Mouse (Mus musculus) midbrain, postnatal 0 days (tissue): ENCODE results near the gene Nit1. TPM values are rescaled to one million over a fixed set of nuclear protein-coding genes. Genes with fewer than 3 reads are reported as not detected.

Source experiments
- ATAC-seq: fragments of 200-750 bp; cut with Nextera tagmentation; 2 replicates; pipeline ENCODE4 v1.8.0; 2017; ENCODE audit warnings: moderate number of reproducible peaks, mild to moderate bottlenecking, moderate TSS enrichment, moderate library complexity; ENCODE audit not compliant: low FRiP score
- DNase-seq: peaks from one replicate; pipeline ENCODE4 v3.0.0-alpha.2; 2015; ENCODE audit warnings: low spot score
- H3K27ac ChIP-seq: fragments of 300-500 bp; sonication (generic); 2 replicates; pipeline ENCODE4 v1.5.1; 2014; ENCODE audit warnings: low read depth, mild to moderate bottlenecking, low read length, mixed read lengths
- H3K27me3 ChIP-seq: fragments of 300-500 bp; sonication (generic); 2 replicates; pipeline ENCODE4 v1.6.1; 2014; ENCODE audit warnings: low read length, control low read depth, mixed read lengths; ENCODE audit not compliant: insufficient read depth
- H3K36me3 ChIP-seq: fragments of 300-500 bp; sonication (generic); 2 replicates; pipeline ENCODE4 v1.6.1; 2014; ENCODE audit warnings: low read length, control low read depth, mixed read lengths; ENCODE audit not compliant: insufficient read depth
- H3K4me1 ChIP-seq: fragments of 300-500 bp; sonication (generic); 2 replicates; pipeline ENCODE4 v1.6.1; 2014; ENCODE audit warnings: mild to moderate bottlenecking, control low read depth, antibody characterized with exemption, low read length, mixed read lengths; ENCODE audit not compliant: insufficient read depth
- H3K4me2 ChIP-seq: fragments of 300-500 bp; sonication (generic); 2 replicates; pipeline ENCODE4 v1.6.1; 2014; ENCODE audit warnings: low read depth, mild to moderate bottlenecking, low read length, mixed read lengths; ENCODE audit not compliant: poor library complexity, severe bottlenecking
- H3K4me3 ChIP-seq: fragments of 300-500 bp; sonication (generic); 2 replicates; pipeline ENCODE4 v1.5.1; 2014; ENCODE audit warnings: low read depth, mild to moderate bottlenecking, low read length, moderate library complexity
- H3K9ac ChIP-seq: fragments of 300-500 bp; sonication (generic); replicated peaks from 2 replicates; pipeline ENCODE4 v1.6.1; 2014; ENCODE audit warnings: mild to moderate bottlenecking, low read length, moderate library complexity, mixed read lengths; ENCODE audit not compliant: poor library complexity, severe bottlenecking
- H3K9me3 ChIP-seq: fragments of 300-500 bp; sonication (generic); 2 replicates; pipeline ENCODE4 v1.6.1; 2016; ENCODE audit warnings: low read length, control low read depth
- CTCF ChIP-seq: IDR thresholded peaks from 2 replicates; pipeline ENCODE4 v1.5.1; 2016; ENCODE audit warnings: antibody characterized with exemption, mild to moderate bottlenecking
- WGBS: fragments of 180-500 bp; shearing (Covaris S2); extraction: QIAGEN DNeasy Blood & Tissue Kit; methylation state at CpG from one replicate; pipeline ENCODE4 v1.1.7; 2014; 5-methylcytosine and 5-hydroxymethylcytosine counted together
- polyA plus RNA-seq: library from polyadenylated mRNA; unstranded; fragments of >200 nt; fragmentation: Nextera tagmentation; extraction: Ambion mirVana; gene quantifications from 2 replicates; pipeline ENCODE4 v1.2.1, GENCODE M21; 2015
- total RNA-seq: library from RNA; depleted of rRNA; stranded (reverse); fragments of >200 nt; gene quantifications from 2 replicates; pipeline ENCODE4 v1.2.3, GENCODE M21; 2014; rRNA removed

Nit1 gene
- total and polyA plus RNA-seq, 2 experiments from 2014 or later = 44.0 to 45.2 TPM

DNA sequence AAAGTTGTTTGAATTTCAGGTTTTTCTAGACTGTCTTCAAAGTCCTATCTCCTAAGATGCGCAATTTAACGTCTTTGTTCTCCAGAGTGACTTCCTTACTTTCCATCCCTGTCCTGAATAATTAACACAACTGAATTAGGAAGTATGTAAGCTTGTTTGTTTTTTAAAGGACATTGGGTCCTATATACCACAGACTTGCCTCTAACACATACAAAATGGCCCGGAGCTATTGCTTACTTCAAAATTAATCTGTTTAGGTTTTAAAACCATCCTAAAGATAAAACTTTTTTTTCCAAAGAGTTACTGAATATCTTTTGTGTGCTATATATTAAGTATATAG, 50.4 kb downstream of the Nit1 start:
- ATAC-seq = peak; percentile 13; the same call in 1 of the 2 replicates
- H3K27ac ChIP-seq = peak overlapping the region; percentile 93
- 16% methylated on average over 3 of the region's 3 CpGs for WGBS

GRCm38 (mm10) chr1:171294298-171295062, 51.0 kb downstream of the Nit1 start, which contains the start of gene Ufc1:
Ufc1 (minus strand) TSS chr1:171295024.
- peak within 1 kb of the TSS; percentile 66 for H3K4me3 ChIP-seq
- DNase-seq = peak; percentile 95
- TF ChIP-seq CTCF = peak; percentile 58
- no peaks in the 10 kb centered on the region for H3K4me1 ChIP-seq
- WGBS = under 1% methylated on average over 42 of the region's 42 CpGs
- peak within 1 kb of the TSS; percentile 93 for H3K27ac ChIP-seq
- H3K9me3 ChIP-seq = no peaks in the 10 kb centered on the region
- H3K27me3 ChIP-seq = peaks cover 12% of the 10 kb centered on the region
- peak within 1 kb of the TSS; percentile 94 for H3K9ac ChIP-seq
- H3K36me3 ChIP-seq = no peaks in the 10 kb centered on the region
- peak; percentile 75 for ATAC-seq
- H3K4me2 ChIP-seq = peak within 1 kb of the TSS; percentile 68

More for the DNA sequence above, 50.4 kb downstream of the Nit1 start:
- Histone ChIP-seq H3K36me3 (no peaks in the 10 kb centered on the region), H3K9me3 (no peaks in the 10 kb centered on the region), H3K9ac (peak overlapping the region; percentile 94), H3K4me1 (no peaks in the 10 kb centered on the region), H3K4me3 (peak overlapping the region; percentile 66), H3K4me2 (peak overlapping the region; percentile 68), H3K27me3 (peaks cover 12% of the 10 kb centered on the region)
- DNase-seq = no peak
- no peak for TF ChIP-seq CTCF

DNA sequence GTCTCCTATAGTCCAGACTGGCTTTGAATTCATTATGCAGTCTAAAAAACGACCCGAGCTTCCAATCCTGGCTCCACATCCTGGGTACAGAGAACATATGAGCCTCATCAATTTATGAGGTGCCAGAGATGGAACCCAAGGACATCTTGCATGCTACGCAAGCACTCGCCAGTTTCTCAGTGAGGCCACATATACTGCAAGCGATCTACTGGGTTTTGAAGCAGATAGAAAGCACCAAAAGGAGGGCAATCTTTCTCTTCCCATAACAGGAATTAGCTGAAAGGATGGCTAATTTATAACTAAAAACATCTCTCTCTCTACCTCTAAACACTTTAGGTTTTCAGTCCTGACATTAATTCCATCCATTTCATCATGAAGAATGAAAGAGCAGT, 51.5 kb downstream of the Nit1 start:
- Histone ChIP-seq H3K9ac (peak overlapping the region; percentile 94), H3K27me3 (peaks cover 12% of the 10 kb centered on the region), H3K9me3 (no peaks in the 10 kb centered on the region), H3K4me3 (peak overlapping the region; percentile 66), H3K27ac (peak overlapping the region; percentile 93), H3K36me3 (0 out of 2 replicates have a peak, but pooled peaks cover 5% of the 10 kb centered on the region), H3K4me1 (no peaks in the 10 kb centered on the region), H3K4me2 (peak overlapping the region; percentile 68)
- DNase-seq = no peak
- no peak for TF ChIP-seq CTCF
- ATAC-seq = no peak
- WGBS = 43% methylated on average over 5 of the region's 5 CpGs

GRCm38 (mm10) chr1:171293351-171293750, 52.1 kb downstream of the Nit1 start:
- Histone ChIP-seq H3K4me1 (0 out of 2 replicates have a peak, but pooled peaks cover 2% of the 10 kb centered on the region), H3K4me3 (peak overlapping the region; percentile 66), H3K36me3 (0 out of 2 replicates have a peak, but pooled peaks cover 9% of the 10 kb centered on the region), H3K4me2 (peak overlapping the region; percentile 68; the same call in 1 of the 2 replicates), H3K27me3 (peaks cover 12% of the 10 kb centered on the region), H3K27ac (peak overlapping the region; percentile 93; the same call in 1 of the 2 replicates), H3K9ac (no peak overlapping the region; the same call in 1 of the 2 replicates), H3K9me3 (no peaks in the 10 kb centered on the region)
- WGBS = 88% methylated on average over 3 of the region's 3 CpGs
- no peak for ATAC-seq
- no peak for TF ChIP-seq CTCF
- DNase-seq = no peak

DNA sequence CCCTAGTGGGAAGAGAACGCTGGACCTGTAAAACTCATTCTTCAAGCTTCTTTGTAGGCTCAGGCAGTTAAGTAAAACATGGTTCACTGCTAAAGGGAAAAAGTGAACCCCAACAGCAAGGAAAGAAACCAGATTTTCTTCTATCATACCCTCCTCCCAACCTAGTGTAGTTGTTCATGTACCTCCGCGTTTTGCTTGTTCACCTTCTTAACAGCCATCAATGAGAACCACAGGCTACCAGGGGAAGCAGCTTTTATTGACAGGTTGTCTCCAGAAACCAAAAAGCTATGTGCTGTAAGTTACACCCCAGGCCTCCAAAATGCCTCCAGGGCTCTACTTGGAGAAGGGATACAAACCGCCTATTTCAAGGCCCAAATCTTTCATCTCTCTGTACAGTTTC, 57.1 kb downstream of the Nit1 start:
- TF ChIP-seq CTCF = no peak
- ATAC-seq (no peak), DNase-seq (no peak)
- Histone ChIP-seq H3K27ac (peak overlapping the region; percentile 67; the same call in 1 of the 2 replicates), H3K27me3 (no peaks in the 10 kb centered on the region), H3K9me3 (no peaks in the 10 kb centered on the region), H3K4me1 (peaks cover 6% of the 10 kb centered on the region; the same call in 1 of the 2 replicates), H3K4me2 (peak overlapping the region; percentile 53; the same call in 1 of the 2 replicates), H3K9ac (no peak overlapping the region), H3K36me3 (peaks cover 30% of the 10 kb centered on the region), H3K4me3 (peak overlapping the region; percentile 57; the same call in 1 of the 2 replicates)
- WGBS = 70% methylated on average over 4 of the region's 4 CpGs

Other genes starting within 250 kb of the Nit1 start
- 0.38 and 1.5 TPM in 2 replicates for gene Cfap126, start 231.7 kb downstream of the Nit1 start, total RNA-seq
- gene Cfap126, start 231.7 kb downstream of the Nit1 start, polyA plus RNA-seq = 6.0 and 8.1 TPM in 2 replicates
- gene Sdhc, start 195.0 kb downstream of the Nit1 start, total RNA-seq = 263 TPM in 2 replicates
- 313 and 326 TPM in 2 replicates for gene Sdhc, start 195.0 kb downstream of the Nit1 start, polyA plus RNA-seq
- gene Mpz, start 194.9 kb downstream of the Nit1 start, total RNA-seq = 0.49 and 0.90 TPM in 2 replicates
- gene Mpz, start 194.9 kb downstream of the Nit1 start, polyA plus RNA-seq = 0.63 and 0.67 TPM in 2 replicates
- 16.9 and 22.1 TPM in 2 replicates for gene Pcp4l1, start 149.4 kb downstream of the Nit1 start, total RNA-seq
- 24.1 and 29.1 TPM in 2 replicates for gene Pcp4l1, start 149.4 kb downstream of the Nit1 start, polyA plus RNA-seq
- gene Nr1i3, start 131.7 kb downstream of the Nit1 start, total RNA-seq = 0.11 TPM in 1 of 2 replicates, not detected in the other
- 0.19 and 0.23 TPM in 2 replicates for gene Nr1i3, start 131.7 kb downstream of the Nit1 start, polyA plus RNA-seq
- gene Tomm40l, start 123.1 kb downstream of the Nit1 start, total RNA-seq = 49.8 and 57.6 TPM in 2 replicates
- 33.9 and 44.6 TPM in 2 replicates for gene Tomm40l, start 123.1 kb downstream of the Nit1 start, polyA plus RNA-seq
- 3.7 TPM in 1 of 2 replicates, not detected in the other for gene Apoa2, start 120.6 kb downstream of the Nit1 start, total RNA-seq
- 5.2 and 7.2 TPM in 2 replicates for gene Apoa2, start 120.6 kb downstream of the Nit1 start, polyA plus RNA-seq
- 21.3 and 25.9 TPM in 2 replicates for gene Fcer1g, start 111.3 kb downstream of the Nit1 start, total RNA-seq
- gene Fcer1g, start 111.3 kb downstream of the Nit1 start, polyA plus RNA-seq = 30.5 and 31.1 TPM in 2 replicates
- gene Adamts4, start 95.2 kb downstream of the Nit1 start, total RNA-seq = 5.2 and 8.2 TPM in 2 replicates
- 3.4 and 4.2 TPM in 2 replicates for gene Adamts4, start 95.2 kb downstream of the Nit1 start, polyA plus RNA-seq
- gene Ndufs2, start 94.3 kb downstream of the Nit1 start, total RNA-seq = 224 and 230 TPM in 2 replicates
- 221 and 244 TPM in 2 replicates for gene Ndufs2, start 94.3 kb downstream of the Nit1 start, polyA plus RNA-seq
- 77.0 and 94.9 TPM in 2 replicates for gene B4galt3, start 75.3 kb downstream of the Nit1 start, total RNA-seq
- gene B4galt3, start 75.3 kb downstream of the Nit1 start, polyA plus RNA-seq = 109 and 110 TPM in 2 replicates
- 36.5 and 45.9 TPM in 2 replicates for gene Ppox, start 64.5 kb downstream of the Nit1 start, total RNA-seq
- 31.3 and 32.6 TPM in 2 replicates for gene Ppox, start 64.5 kb downstream of the Nit1 start, polyA plus RNA-seq
- 59.5 and 65.9 TPM in 2 replicates for gene Usp21, start 57.7 kb downstream of the Nit1 start, total RNA-seq
- gene Usp21, start 57.7 kb downstream of the Nit1 start, polyA plus RNA-seq = 81.0 and 82.6 TPM in 2 replicates
- gene Ufc1, start 50.6 kb downstream of the Nit1 start, total RNA-seq = 83.7 and 87.9 TPM in 2 replicates
- 128 and 132 TPM in 2 replicates for gene Ufc1, start 50.6 kb downstream of the Nit1 start, polyA plus RNA-seq
- 29.8 and 42.1 TPM in 2 replicates for gene Dedd, start 16.5 kb downstream of the Nit1 start, total RNA-seq
- gene Dedd, start 16.5 kb downstream of the Nit1 start, polyA plus RNA-seq = 38.9 and 40.3 TPM in 2 replicates
- 17.3 and 18.4 TPM in 2 replicates for gene Pfdn2, start within 50 bp of the Nit1 start, total RNA-seq
- gene Pfdn2, start within 50 bp of the Nit1 start, polyA plus RNA-seq = 139 and 155 TPM in 2 replicates
- gene Klhdc9, start 15.2 kb upstream of the Nit1 start, total RNA-seq = 4.0 and 4.5 TPM in 2 replicates
- gene Klhdc9, start 15.2 kb upstream of the Nit1 start, polyA plus RNA-seq = 6.3 and 6.4 TPM in 2 replicates
- gene Nectin4, start 24.5 kb upstream of the Nit1 start, total RNA-seq = 4.7 and 9.3 TPM in 2 replicates
- gene Nectin4, start 24.5 kb upstream of the Nit1 start, polyA plus RNA-seq = 4.8 TPM in 2 replicates
- gene Arhgap30, start 43.3 kb upstream of the Nit1 start, total RNA-seq = 0.82 and 1.1 TPM in 2 replicates
- gene Arhgap30, start 43.3 kb upstream of the Nit1 start, polyA plus RNA-seq = 0.75 and 0.81 TPM in 2 replicates
- gene Usf1, start 65.7 kb upstream of the Nit1 start, total RNA-seq = 134 and 156 TPM in 2 replicates
- gene Usf1, start 65.7 kb upstream of the Nit1 start, polyA plus RNA-seq = 160 and 167 TPM in 2 replicates
- gene Tstd1, start 73.2 kb upstream of the Nit1 start, total RNA-seq = not detected in 2 replicates
- 3.1 and 3.9 TPM in 2 replicates for gene Tstd1, start 73.2 kb upstream of the Nit1 start, polyA plus RNA-seq
- 6.6 and 9.2 TPM in 2 replicates for gene F11r, start 91.9 kb upstream of the Nit1 start, total RNA-seq
- gene F11r, start 91.9 kb upstream of the Nit1 start, polyA plus RNA-seq = 7.6 and 8.9 TPM in 2 replicates
- gene Alyref2, start 157.8 kb upstream of the Nit1 start, total RNA-seq = 9.4 and 14.7 TPM in 2 replicates
- gene Alyref2, start 157.8 kb upstream of the Nit1 start, polyA plus RNA-seq = 22.1 and 22.2 TPM in 2 replicates
- gene Itln1, start 189.6 kb upstream of the Nit1 start, total RNA-seq = not detected in 2 replicates
- not detected in 2 replicates for gene Itln1, start 189.6 kb upstream of the Nit1 start, polyA plus RNA-seq
- not detected in 2 replicates for gene Cd244a, start 213.5 kb upstream of the Nit1 start, total RNA-seq
- gene Cd244a, start 213.5 kb upstream of the Nit1 start, polyA plus RNA-seq = not detected in 2 replicates